Mouse (Mus musculus) heart, adult 2 months (tissue): ENCODE data around the gene G6pc2. TPM values are rescaled to one million over a fixed set of nuclear protein-coding genes. Genes with fewer than 3 reads are reported as not detected.

Experiments used
- DNase-seq, 2 experiments: peaks; one replicate each; pipeline ENCODE4 v3.0.0; 2021
- H3K27ac ChIP-seq: fragments of 200-600 bp; 2 replicates; pipeline ENCODE4 v1.8.1; 2022
- H3K27me3 ChIP-seq: fragments of 200-500 bp; 2 replicates; pipeline ENCODE4 v1.6.1; 2012; ENCODE audit warnings: mild to moderate bottlenecking, low read length, inconsistent platforms, mixed read lengths; ENCODE audit not compliant: control insufficient read depth, insufficient read depth
- H3K36me3 ChIP-seq: fragments of 200-500 bp; 2 replicates; pipeline ENCODE4 v1.6.1; 2012; ENCODE audit warnings: low read length, inconsistent platforms; ENCODE audit not compliant: control insufficient read depth, insufficient read depth
- H3K4me1 ChIP-seq: fragments of 200-500 bp; 2 replicates; pipeline ENCODE4 v1.6.1; 2011; ENCODE audit warnings: low read length; ENCODE audit not compliant: control insufficient read depth, insufficient read depth
- H3K4me3 ChIP-seq: fragments of 200-600 bp; 2 replicates; pipeline ENCODE4 v1.8.1; 2022
- H3K79me2 ChIP-seq: fragments of 200-500 bp; replicated peaks from 2 replicates; pipeline ENCODE4 v1.6.1; 2012; ENCODE audit warnings: mild to moderate bottlenecking, inconsistent platforms, low read length, moderate library complexity, mixed read lengths; ENCODE audit not compliant: control insufficient read depth, insufficient read depth
- H3K9ac ChIP-seq: fragments of 200-500 bp; 2 replicates; pipeline ENCODE4 v1.6.1; 2012; ENCODE audit warnings: low read depth, mild to moderate bottlenecking, control low read depth, inconsistent platforms, low read length, mixed read lengths
- CTCF ChIP-seq: fragments of 200-600 bp; IDR thresholded peaks from 2 replicates; pipeline ENCODE4 v1.8.1; 2022; ENCODE audit warnings: antibody characterized with exemption, mild to moderate bottlenecking, moderate library complexity
- EP300 ChIP-seq: fragments of 200-500 bp; IDR thresholded peaks from 2 replicates; pipeline ENCODE4 v1.6.1; 2011; ENCODE audit warnings: low read depth, low read length, control low read depth; ENCODE audit not compliant: insufficient read depth
- POLR2A ChIP-seq: fragments of 200-500 bp; IDR thresholded peaks from 2 replicates; pipeline ENCODE4 v1.6.1; 2011; ENCODE audit warnings: mild to moderate bottlenecking, low read depth, low read length, control low read depth; ENCODE audit not compliant: insufficient read depth
- WGBS: fragments of 180-500 bp; shearing (Covaris S2); methylation state at CpG from one replicate; pipeline ENCODE4 v1.1.7; 2018; 5-methylcytosine and 5-hydroxymethylcytosine counted together
- intact Hi-C: fragments of 180-260 bp; cut with DNase I; formaldehyde crosslinking; loops from one replicate; pipeline ENCODE4 v1.15.1; 2025
- long read RNA-seq: library from polyadenylated mRNA; stranded (forward); transcript quantifications from one replicate; pipeline ENCODE4 v2.0.0, GENCODE M21; 2021
- polyA plus RNA-seq: library from polyadenylated mRNA; depleted of rRNA; stranded (reverse); fragments of >200 nt; gene quantifications from 2 replicates; pipeline ENCODE4 v1.2.3, GENCODE M21; 2012; rRNA removed
- total RNA-seq, 2 experiments: library from RNA; stranded (reverse); gene quantifications; 2 replicates each; pipeline ENCODE4 v1.2.3; 2021

Gene G6pc2
- total RNA-seq (not detected), polyA plus RNA-seq (not detected in 2 replicates)
- long read RNA-seq: 0 reads

GRCm38 (mm10) chr2:69210773-69211172, at the start of gene G6pc2:
G6pc2 (plus strand) TSS chr2:69211073.
- intact Hi-C loops: no loop called here
- 83% methylated on average over 7 of the region's 7 CpGs for WGBS
- TF ChIP-seq POLR2A (no peak), EP300 (no peak), CTCF (no peak)
- Histone ChIP-seq H3K4me3 (no peak within 1 kb of the TSS), H3K36me3 (no peaks in the 10 kb centered on the region), H3K4me1 (no peaks in the 10 kb centered on the region), H3K27ac (no peak within 1 kb of the TSS), H3K9ac (no peak within 1 kb of the TSS), H3K27me3 (no peaks in the 10 kb centered on the region), H3K79me2 (no peaks in the 10 kb centered on the region)
- DNase-seq: no peak

GRCm38 (mm10) chr2:69170395-69171077, 40.3 kb upstream of the G6pc2 start:
- Histone ChIP-seq H3K4me3 (no peak overlapping the region), H3K36me3 (no peaks in the 10 kb centered on the region), H3K27me3 (no peaks in the 10 kb centered on the region), H3K79me2 (no peaks in the 10 kb centered on the region), H3K9ac (no peak overlapping the region), H3K27ac (no peak overlapping the region), H3K4me1 (no peaks in the 10 kb centered on the region)
- WGBS: 75% methylated on average over 9 of the region's 9 CpGs
- TF ChIP-seq POLR2A (no peak), CTCF (no peak), EP300 (no peak)
- DNase-seq: no peak
- intact Hi-C loops: no loop called here

- TF ChIP-seq POLR2A (no peak), CTCF (no peak), EP300 (no peak)
- 74% methylated on average over 5 of the region's 5 CpGs for WGBS
- DNase-seq: no peak
- Histone ChIP-seq H3K9ac (no peak overlapping the region), H3K27me3 (no peaks in the 10 kb centered on the region), H3K27ac (no peak overlapping the region), H3K4me3 (no peak overlapping the region), H3K36me3 (no peaks in the 10 kb centered on the region), H3K4me1 (no peaks in the 10 kb centered on the region), H3K79me2 (no peaks in the 10 kb centered on the region)
- intact Hi-C loops: no loop called here
These were observed 35.6 kb upstream of the G6pc2 start for GRCm38 (mm10) chr2:69175296-69175695.

- H3K4me1 ChIP-seq: no peaks in the 10 kb centered on the region
- H3K79me2 ChIP-seq: no peaks in the 10 kb centered on the region
- 93% methylated on average over 4 of the region's 4 CpGs for WGBS
- no peak for DNase-seq
- intact Hi-C loops: no loop called here
- H3K4me3 ChIP-seq: no peak overlapping the region
- H3K27me3 ChIP-seq: no peaks in the 10 kb centered on the region
- no peak for TF ChIP-seq EP300
- TF ChIP-seq POLR2A: no peak
- TF ChIP-seq CTCF: no peak
- H3K27ac ChIP-seq: no peak overlapping the region
- no peaks in the 10 kb centered on the region for H3K36me3 ChIP-seq
- H3K9ac ChIP-seq: no peak overlapping the region
These were observed 31.2 kb upstream of the G6pc2 start for GRCm38 (mm10) chr2:69179721-69180120.

GRCm38 (mm10) chr2:69187990-69188389, 22.9 kb upstream of the G6pc2 start:
- H3K4me1 ChIP-seq: no peaks in the 10 kb centered on the region
- intact Hi-C loops: no loop called here
- no peaks in the 10 kb centered on the region for H3K79me2 ChIP-seq
- H3K4me3 ChIP-seq: no peak overlapping the region
- no peaks in the 10 kb centered on the region for H3K27me3 ChIP-seq
- DNase-seq: no peak
- TF ChIP-seq EP300 (no peak), CTCF (no peak), POLR2A (no peak)
- no peaks in the 10 kb centered on the region for H3K36me3 ChIP-seq
- WGBS: 95% methylated on average over 2 of the region's 2 CpGs
- no peak overlapping the region for H3K9ac ChIP-seq
- H3K27ac ChIP-seq: no peak overlapping the region

GRCm38 (mm10) chr2:69188732-69189131, 22.1 kb upstream of the G6pc2 start:
- no peak overlapping the region for H3K27ac ChIP-seq
- 73% methylated on average over 6 of the region's 6 CpGs for WGBS
- DNase-seq: no peak
- intact Hi-C loops: no loop called here
- no peaks in the 10 kb centered on the region for H3K27me3 ChIP-seq
- H3K4me3 ChIP-seq: no peak overlapping the region
- TF ChIP-seq EP300 (no peak), CTCF (no peak), POLR2A (no peak)
- no peaks in the 10 kb centered on the region for H3K4me1 ChIP-seq
- no peaks in the 10 kb centered on the region for H3K79me2 ChIP-seq
- no peaks in the 10 kb centered on the region for H3K36me3 ChIP-seq
- no peak overlapping the region for H3K9ac ChIP-seq
